17 mouse cellular contexts compared by ENCODE assay signal in the genomic region with DNA sequence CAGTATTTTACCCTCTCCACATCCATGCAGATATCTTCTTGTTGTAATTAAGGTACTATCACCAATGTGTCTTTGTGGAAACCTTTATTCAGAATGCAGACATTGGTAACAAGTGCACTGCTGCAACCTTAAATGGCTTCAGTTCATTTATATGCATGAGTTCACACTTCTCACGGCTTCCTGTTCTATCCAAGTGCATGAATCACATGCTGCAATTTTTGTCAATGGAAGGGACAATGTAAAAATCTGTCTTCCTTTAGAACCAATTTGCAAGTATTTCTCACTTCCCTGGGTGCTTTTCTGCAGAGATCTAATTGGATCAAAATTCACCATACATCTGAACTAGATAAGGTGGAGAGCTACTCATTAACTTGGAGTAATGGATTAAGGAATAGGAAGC. TPM values are rescaled to one million over a fixed set of nuclear protein-coding genes. Genes with fewer than 3 reads are reported as not detected.
"Had no signal": no experiment of that assay in that cellular context is flagged by ENCODE, and none has a peak within 500 bp of the region (broad histone marks: within the 10 kb centered on the region; RNA-seq: fewer than 3 reads in every experiment).

No protein-coding gene starts in this region.

- H3K9me3 ChIP-seq: limb, embryonic 10.5 days; liver, embryonic 15.5 days; neural tube, embryonic 12.5 days had no signal

- H3K4me2 ChIP-seq: liver, embryonic 11.5 days; liver, embryonic 15.5 days; neural tube, embryonic 12.5 days had no signal

- H3K9ac ChIP-seq: liver, embryonic 15.5 days; neural tube, embryonic 12.5 days had no signal

- ATAC-seq: lung, postnatal 0 days had no signal

- DNase-seq: kidney, adult 8-10 months; kidney, postnatal 25 days; layer of hippocampus, adult 9-11 months; lung, adult 2 months; lung, postnatal 36 days; midbrain, embryonic 14.5 days; retina, postnatal 1 day; right cerebral cortex, postnatal 25 days; thymus, postnatal 4 days had no signal

- H3K27me3 ChIP-seq: liver, embryonic 15.5 days; neural tube, embryonic 12.5 days had no signal

- H3K36me3 ChIP-seq: limb, embryonic 10.5 days; liver, embryonic 15.5 days; neural tube, embryonic 12.5 days had no signal

- H3K4me1 ChIP-seq: limb, embryonic 10.5 days; liver, embryonic 15.5 days; neural tube, embryonic 12.5 days had no signal

- H3K27ac ChIP-seq: limb, embryonic 10.5 days; liver, embryonic 15.5 days; neural tube, embryonic 12.5 days had no signal

- H3K4me3 ChIP-seq: limb, embryonic 10.5 days; liver, embryonic 15.5 days; neural tube, embryonic 12.5 days had no signal

RNA-seq across cellular contexts. Expression of a gene that starts 27.8 kb away (rescaled TPM):
- total RNA-seq: megakaryocyte progenitor cell, adult 5-6 weeks; monocyte, adult 5-6 weeks; neutrophil, adult 5-6 weeks had no signal
- polyA plus RNA-seq: limb, embryonic 10.5 days had no signal
